Mouse (Mus musculus) liver, adult (tissue): Measurements from ENCODE around the gene Slc28a1.

Source experiments
- GATA4 ChIP-seq: IDR thresholded peaks from 2 replicates; pipeline ENCODE4 v1.6.1; 2014; ENCODE audit warnings: mild to moderate bottlenecking, low read length; ENCODE audit not compliant: insufficient replicate concordance

The Slc28a1 gene

DNA sequence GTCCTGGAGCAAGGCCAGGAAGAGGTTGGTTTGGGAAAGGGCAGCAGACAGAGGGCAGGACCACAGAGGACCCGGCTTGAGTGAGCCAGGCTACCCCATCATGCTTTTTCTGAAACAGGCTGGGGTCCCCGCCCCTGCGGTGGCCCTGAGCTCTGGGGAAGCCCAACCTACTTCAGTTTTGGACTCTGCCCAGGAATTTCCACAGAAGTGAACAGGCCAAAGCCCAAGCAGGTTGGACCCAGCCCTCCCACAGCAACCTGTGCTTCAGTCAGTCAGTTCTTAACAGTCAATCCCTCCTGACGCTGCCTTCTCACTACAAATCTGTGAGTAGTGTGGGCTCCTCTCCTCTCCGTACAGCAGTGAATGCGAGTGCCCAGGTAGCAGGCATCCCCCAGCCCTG lies at the start of gene Slc28a1:
Slc28a1 (plus strand) TSS at position 245 of the 400 bp plus-strand sequence.
- TF ChIP-seq GATA4 = no peak

DNA sequence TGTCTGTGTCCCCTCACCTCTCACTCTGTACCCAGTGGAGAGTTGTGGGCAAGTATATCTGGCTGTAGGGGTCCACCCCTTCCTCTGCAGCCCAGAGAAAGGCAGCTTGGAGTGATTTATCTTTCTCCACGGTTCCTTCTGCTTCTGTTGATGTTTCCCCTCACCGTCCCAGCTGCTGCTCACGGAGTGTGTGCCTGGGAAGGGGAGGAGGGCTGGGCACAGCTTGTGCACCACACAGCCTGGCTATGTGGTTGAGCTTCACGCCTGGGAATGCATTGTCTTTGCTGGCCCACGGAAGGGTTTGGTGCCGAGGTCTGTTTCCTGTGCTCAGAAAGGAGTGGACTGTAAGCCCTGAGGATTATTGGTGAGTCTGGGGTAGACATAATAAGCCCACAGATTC lies 47.9 kb upstream of the Slc28a1 start:
- no peak for TF ChIP-seq GATA4

DNA sequence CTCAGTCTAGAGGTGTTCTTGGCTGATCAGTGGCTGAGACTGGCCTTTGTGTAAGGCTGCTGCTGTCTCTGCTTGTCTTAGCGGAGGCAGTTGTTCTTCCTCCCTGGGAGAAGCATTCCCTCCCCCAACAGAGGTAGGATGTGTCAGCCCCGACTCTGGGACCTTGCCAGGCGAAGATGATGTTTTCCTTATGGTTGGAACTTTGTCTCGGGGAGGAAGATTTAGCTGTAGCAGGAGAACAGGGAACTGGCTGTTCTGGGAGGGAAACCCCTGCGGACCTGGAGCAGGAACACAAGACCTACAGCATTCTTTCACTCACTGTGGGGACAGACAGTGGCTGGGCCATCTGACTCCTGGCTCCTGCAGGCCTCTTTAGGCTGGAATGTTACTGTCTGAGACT lies 42.1 kb upstream of the Slc28a1 start:
- no peak for TF ChIP-seq GATA4

DNA sequence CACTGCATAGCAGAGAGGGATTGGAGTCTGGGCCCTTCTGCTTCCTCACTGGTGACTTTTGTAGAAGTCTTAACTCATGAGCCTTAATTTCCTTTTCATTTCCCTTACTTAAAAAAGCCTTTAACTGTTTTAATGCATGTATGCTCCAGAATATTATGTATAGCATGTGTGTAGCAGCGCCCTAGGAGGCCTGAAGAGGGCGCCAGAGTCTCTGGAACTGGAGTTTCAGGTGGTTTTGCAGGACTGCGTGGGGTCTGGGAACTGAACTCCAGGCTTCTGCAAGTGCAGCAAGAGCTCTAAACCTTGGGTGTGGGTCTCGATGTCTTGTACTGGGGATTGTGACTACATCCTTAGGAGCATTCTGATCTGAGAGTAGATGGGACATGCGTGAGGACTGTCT lies 41.3 kb upstream of the Slc28a1 start:
- TF ChIP-seq GATA4 = no peak

DNA sequence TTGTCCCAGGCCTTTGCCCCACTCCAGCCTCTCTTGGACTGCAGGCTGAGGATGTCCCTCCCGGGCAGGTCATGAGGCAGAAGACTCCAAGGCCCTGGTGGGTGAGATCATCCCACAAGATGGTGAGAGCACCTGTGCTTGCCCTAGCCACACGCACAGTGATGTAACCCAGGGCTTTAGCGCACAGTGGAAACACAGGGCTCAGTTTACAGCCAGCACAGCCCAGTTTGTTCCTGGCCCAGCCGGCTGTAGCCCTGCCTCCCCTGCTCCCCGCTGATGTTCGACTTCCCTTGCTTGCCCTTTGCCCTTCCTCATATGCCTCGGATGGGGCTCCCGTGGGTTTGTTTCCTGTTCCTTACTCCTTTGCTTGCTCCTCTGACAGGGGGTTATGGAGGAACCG lies 40.1 kb upstream of the Slc28a1 start:
- no peak for TF ChIP-seq GATA4

DNA sequence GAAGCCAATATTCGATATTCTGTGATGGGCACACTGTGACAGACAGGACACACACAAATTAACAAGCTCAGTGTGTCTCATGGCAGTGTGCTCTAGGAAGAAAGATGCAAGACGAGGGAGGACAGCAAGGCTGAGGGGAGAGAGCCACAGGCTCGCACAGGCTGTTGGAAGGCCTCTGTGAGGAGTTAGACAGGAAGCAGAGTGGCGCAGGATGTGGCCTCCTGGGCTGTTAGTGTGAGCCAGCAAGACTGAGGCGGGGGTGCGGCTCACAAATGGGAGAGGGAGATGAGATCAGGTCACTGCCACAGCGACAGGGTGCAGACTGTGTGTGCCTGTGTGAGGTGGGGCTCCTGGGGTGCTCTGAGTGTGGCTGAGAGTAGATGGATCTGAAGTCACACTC lies 39.3 kb upstream of the Slc28a1 start:
- TF ChIP-seq GATA4 = no peak

DNA sequence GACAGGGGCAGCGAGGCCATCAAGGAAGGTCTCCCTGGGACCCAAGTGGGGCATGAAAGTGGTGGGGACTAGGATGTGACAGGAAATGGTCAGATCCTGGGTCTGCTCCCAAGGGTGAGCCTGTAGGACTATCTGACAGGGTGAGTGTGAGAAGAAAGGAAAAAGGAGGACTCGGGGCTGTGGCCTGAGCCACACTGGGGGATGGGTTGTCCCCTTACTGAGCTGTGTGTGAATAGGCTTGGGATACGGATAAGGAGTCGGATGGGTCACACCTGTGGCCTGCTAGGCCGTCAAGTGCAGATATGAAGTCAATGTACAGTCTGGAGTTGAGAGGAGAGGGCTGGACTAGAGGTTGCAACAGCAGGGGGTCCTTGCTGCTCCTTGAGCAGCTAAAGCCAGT lies 38.9 kb upstream of the Slc28a1 start:
- no peak for TF ChIP-seq GATA4

DNA sequence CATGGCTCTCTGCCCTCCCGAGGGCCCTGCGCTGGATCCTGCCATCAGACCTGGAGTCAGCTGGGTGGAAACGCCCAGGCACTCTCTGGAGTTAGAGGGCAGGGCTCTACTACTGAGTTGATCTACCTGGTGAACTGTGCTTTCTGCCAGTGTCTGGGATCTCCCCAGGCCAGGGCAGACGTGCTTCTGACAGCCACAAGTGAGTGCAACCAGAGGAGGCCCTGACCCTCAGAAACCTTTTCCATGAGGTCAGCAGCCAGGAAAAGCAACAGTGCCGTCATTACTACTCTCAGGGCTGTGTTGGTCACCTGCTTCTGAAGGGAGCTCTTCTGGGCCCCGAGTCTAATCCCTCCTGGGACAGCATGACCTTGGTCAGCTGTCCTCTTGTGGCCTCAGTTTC lies 37.6 kb upstream of the Slc28a1 start:
- no peak for TF ChIP-seq GATA4

DNA sequence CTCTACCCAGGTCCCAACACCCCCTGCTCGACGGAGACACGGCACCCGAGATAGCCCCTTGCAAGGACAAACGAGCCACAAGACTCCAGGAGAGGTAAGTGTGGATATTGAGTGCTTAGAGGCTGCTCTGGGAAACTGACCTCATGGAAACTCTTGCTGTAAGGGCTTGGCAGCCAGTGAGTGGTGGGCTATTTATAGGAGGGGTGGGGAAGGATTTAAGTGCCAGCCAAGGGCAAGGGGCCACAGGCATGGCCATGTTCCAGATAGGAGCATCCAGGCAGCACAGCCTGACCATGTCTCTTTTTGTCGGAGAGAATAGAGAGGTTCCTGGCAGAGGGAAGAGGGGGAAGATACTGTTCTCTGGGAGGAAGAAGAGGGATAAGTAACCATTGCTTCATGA lies 35.9 kb upstream of the Slc28a1 start:
- TF ChIP-seq GATA4 = no peak

DNA sequence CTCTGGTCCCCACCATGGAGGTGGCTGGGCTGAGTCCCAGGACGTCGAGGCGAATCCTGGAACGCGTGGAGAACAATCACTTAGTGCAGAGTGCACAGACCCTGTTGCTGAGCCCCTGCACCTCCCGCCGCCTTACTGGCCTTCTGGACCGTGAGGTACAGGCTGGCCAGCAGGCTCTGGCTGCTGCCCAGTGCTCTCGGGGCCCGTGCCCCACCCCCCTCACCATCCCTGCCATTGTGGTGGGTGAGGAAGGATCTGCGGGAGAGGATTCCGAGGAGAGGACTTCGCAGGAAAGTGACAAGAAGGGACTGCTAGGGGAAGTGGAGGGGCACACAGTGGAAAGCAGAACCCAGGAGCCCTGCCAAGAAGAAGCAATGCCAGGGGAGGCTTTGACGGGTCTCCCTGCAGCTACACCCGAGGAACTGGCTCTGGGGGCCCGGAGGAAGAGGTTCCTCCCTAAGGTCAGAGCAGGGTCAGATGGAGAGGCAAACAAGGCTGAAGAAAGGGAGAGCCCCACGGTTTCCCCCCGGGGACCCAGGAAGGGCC lies 21.1 kb upstream of the Slc28a1 start:
- TF ChIP-seq GATA4 = no peak

DNA sequence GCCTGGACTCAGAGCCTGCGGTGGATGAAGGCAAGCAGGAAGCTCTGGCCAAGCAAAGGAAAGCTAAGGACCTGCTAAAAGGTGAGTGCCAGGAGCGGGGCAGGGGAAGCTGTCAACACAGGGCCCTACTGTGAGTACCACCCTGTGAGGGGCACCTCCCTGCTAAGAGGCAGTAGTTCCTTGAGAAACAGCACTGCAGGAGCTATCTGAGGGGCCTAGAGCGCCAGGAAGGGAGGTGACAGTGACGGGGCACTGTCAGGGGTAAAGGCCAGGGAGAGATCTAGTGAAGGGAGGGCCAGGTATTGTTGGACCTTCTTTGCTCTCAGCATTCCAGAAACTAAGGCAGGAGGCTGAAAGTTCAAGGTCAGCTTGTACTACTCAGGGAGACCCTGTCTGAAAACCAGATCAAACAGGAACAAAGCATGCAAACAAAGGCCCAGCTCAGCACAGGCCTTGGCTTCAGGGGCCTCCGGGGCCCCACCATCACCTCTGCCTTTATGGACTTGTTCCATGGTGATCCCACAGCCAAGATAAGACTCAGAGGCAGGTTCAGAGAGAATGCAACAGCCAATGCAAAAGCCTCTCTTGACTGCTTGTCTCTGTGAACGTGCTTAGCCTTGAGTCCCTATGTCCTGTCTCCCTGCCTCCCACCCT lies 20.4 kb upstream of the Slc28a1 start:
- no peak for TF ChIP-seq GATA4

DNA sequence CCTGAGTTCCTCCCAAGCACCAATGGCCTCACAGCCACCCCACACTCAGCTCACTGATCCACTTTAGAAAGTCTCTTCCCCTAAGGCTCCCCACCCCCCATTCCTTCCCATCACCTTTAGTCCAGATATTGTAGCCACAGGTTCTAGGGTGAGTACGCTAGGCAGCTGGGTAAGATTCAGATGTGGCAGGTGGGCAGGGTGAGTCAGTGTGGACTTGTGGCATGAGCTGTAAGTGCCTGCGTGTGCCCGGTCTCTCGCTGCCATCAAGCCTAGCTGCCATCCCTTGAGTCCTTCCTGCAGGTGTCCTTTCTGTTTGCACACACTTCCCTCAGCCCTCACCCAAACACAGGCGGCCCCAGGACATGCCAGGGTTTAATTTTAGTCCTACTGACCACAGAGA lies 14.3 kb upstream of the Slc28a1 start:
- no peak for TF ChIP-seq GATA4

DNA sequence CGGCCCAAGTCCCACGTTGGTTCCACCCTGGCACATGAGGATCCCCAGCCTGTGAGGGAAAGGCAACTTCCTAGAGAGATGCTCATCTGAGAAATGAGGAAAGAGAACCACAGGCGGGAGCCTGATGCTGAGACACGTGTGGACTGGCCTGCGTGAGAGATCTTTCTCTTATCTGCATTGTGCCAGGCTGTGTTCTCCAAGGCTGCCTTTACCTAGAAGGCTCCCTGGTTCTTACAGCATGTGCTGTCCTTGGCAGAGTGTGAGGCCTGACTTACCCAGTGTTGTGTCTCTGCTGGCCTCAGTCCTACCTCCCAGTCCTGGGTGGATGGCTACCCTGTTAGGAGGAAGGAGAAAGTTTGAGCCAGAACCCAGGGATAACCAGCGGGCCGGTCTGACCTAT lies 11.7 kb upstream of the Slc28a1 start:
- no peak for TF ChIP-seq GATA4

DNA sequence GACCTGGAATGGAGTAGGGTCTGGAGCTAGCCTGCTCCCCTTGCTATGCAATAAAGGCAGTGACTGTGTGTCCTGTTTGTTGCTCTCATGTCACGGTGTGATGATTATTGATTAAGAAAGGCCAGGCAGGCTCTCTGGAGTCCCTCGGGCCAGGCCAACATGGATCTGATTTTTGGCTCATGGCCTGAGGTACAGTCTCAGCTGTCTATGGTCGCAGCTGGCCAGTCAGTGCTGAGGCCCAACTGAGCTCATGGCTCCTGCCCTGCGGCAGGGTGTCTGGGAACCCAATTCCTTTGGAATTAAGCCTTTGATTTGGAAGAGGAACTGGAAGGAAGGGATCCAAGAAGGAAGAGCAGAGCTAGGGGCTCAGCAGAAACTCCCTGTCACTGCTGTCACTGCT lies 9.1 kb upstream of the Slc28a1 start:
- TF ChIP-seq GATA4 = no peak

DNA sequence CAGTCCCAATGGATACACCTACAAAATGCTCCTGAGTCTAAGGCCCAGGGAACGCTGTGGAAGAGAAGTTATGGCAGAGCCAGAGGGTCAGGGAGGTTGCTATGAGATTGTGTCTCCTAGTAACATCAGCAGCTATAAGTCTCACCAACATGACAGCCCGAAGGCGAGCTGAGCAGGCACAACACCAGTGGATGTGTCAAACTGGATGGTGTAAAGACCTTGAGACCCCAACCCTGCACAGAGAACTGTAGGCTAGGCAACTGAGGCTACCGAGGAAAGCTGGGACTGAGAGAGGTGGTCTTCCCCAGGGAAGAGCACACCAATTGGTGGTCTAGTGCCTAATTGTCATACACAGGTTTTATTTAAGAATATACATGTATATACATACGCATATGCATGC lies 6.4 kb upstream of the Slc28a1 start:
- TF ChIP-seq GATA4 = no peak

DNA sequence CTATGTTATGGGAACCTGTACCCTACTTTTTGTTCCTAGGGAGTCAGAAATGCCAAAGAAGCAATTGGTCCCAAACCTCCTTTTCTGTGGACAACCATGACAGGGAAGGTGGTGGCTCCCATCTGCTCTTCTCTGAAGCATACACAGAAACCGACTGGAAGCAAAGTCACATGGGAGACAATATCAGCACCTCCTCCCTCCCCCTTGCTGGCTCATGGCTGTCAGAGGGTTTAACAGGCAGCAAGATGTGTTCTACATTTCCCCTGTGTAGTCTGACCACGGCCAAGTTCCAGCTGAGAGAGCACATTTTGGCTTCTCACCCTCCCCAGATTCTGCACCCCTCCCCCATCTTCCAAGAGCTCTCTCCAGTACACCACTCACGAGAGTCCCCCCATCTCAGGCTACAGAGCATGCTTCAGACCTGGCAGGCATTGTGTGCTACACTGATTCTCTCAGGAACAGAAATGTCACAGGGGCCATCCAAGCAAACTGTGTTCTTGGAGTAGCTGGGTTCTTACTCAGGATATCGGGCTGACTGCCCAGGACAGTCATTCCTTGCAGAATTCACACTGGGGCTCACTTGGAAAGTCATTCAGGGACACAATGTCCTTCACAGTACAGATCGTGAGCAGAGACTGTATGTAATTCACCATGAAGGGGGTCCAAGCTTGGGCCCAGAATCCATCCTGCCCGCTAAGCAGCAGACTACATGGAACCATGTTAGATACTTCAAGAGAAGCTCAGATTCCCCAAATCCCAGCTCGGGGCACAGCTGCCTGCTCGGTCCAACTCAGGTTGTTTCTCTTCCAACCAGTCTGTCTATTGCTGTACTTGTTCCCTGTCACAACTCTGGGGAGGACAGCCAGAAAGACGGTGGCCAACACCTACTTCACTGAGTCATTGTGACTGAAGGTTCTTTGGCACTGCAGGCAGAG lies 4.6 kb upstream of the Slc28a1 start:
- no peak for TF ChIP-seq GATA4

DNA sequence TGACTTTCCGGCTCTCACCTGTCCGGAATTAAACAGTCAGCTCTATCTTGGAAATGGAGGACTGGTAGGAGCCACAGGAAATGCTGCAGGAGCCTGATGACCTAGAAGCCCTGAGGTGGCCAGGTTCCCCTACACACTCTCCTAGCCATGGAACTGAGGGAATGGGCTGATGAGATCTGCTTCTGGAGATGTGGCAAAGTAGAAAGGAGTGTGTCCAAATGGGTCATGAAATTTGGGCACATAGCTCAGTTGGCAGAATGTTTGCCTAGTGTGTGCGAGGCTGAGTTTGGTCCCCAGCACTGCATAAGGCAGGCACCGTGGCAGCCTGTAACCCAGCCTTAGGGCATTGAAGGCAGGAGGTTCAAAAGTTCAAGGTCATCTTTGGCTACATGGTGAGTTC lies 3.8 kb upstream of the Slc28a1 start:
- no peak for TF ChIP-seq GATA4

DNA sequence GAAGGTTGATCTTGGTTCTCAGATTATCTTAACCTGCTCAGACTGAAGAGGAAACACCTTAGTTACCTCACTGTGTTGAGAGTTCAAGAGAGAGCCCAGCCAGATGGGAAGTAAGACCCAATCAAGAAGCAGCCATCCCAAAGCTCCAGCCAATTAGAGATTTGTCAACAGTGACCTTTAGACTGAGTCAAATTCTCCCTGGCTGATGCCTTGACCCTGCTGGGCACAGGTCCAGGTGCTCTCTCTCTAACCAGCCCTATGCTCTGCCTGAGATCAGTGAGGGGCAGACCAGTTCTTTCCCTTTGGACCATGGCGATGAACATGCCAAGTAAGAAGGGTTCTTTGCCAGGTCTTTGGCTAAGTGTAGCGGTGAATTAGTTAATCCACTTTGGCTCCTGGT lies 2.9 kb upstream of the Slc28a1 start:
- no peak for TF ChIP-seq GATA4
